Mouse (Mus musculus) lung, embryonic 15.5 days (tissue): ENCODE results near the gene Nfya. TPM values are rescaled to one million over a fixed set of nuclear protein-coding genes. Genes with fewer than 3 reads are reported as not detected.
A peak's percentile ranks its signal among the peaks of the same experiment; 100 is the strongest.

Experiments used
- ATAC-seq: fragments of 200-750 bp; cut with Nextera tagmentation; 2 replicates; pipeline ENCODE4 v1.8.0; 2017; ENCODE audit warnings: moderate number of reproducible peaks, borderline replicate concordance; ENCODE audit not compliant: low FRiP score, low TSS enrichment; ENCODE audit errors: extremely low read depth
- H3K27ac ChIP-seq: fragments of 300-500 bp; sonication (generic); 2 replicates; pipeline ENCODE4 v1.5.1; 2015; ENCODE audit warnings: moderate library complexity, mild to moderate bottlenecking, inconsistent platforms
- H3K27me3 ChIP-seq: fragments of 300-500 bp; sonication (generic); 2 replicates; pipeline ENCODE4 v1.6.1; 2015; ENCODE audit warnings: inconsistent platforms
- H3K36me3 ChIP-seq: fragments of 300-500 bp; sonication (generic); 2 replicates; pipeline ENCODE4 v1.6.1; 2015; ENCODE audit warnings: inconsistent platforms
- H3K4me1 ChIP-seq: fragments of 300-500 bp; sonication (generic); 2 replicates; pipeline ENCODE4 v1.6.1; 2015; ENCODE audit warnings: inconsistent platforms
- H3K4me2 ChIP-seq: fragments of 300-500 bp; sonication (generic); 2 replicates; pipeline ENCODE4 v1.6.1; 2015; ENCODE audit warnings: inconsistent platforms, mild to moderate bottlenecking, moderate library complexity
- H3K4me3 ChIP-seq: fragments of 300-500 bp; sonication (generic); 2 replicates; pipeline ENCODE4 v1.5.1; 2015; ENCODE audit warnings: mild to moderate bottlenecking, inconsistent platforms
- H3K9ac ChIP-seq: fragments of 300-500 bp; sonication (generic); 2 replicates; pipeline ENCODE4 v1.6.1; 2015; ENCODE audit warnings: inconsistent platforms
- H3K9me3 ChIP-seq: fragments of 300-500 bp; sonication (generic); 2 replicates; pipeline ENCODE4 v1.6.1; 2016; ENCODE audit warnings: inconsistent platforms
- WGBS: fragments of 180-500 bp; shearing (Covaris S2); methylation state at CpG from one replicate; pipeline ENCODE4 v1.1.7; 2015; 5-methylcytosine and 5-hydroxymethylcytosine counted together
- polyA plus RNA-seq: library from polyadenylated mRNA; unstranded; fragments of >200 nt; fragmentation: Nextera tagmentation; extraction: Ambion mirVana; gene quantifications from 2 replicates; pipeline ENCODE4 v1.2.1, GENCODE M21; 2015

Nfya gene
- polyA plus RNA-seq, 1 experiment from 2014 or later = 19.9 TPM

- no peaks in the 10 kb centered on the region for H3K9me3 ChIP-seq
- H3K27ac ChIP-seq = peak overlapping the region; percentile 98
- peak overlapping the region; percentile 76 for H3K9ac ChIP-seq
- peak overlapping the region; percentile 77 for H3K4me2 ChIP-seq
- ATAC-seq = peak; percentile 1
- H3K36me3 ChIP-seq = peaks cover 23% of the 10 kb centered on the region
- under 1% methylated on average over 13 of the region's 13 CpGs for WGBS
- H3K4me3 ChIP-seq = peak overlapping the region; percentile 93
- H3K4me1 ChIP-seq = peaks cover 27% of the 10 kb centered on the region
- no peaks in the 10 kb centered on the region for H3K27me3 ChIP-seq
Observed at GRCm38 (mm10) chr17:48410299-48410785, 636 bp upstream of the Nfya start.

- H3K9me3 ChIP-seq = no peaks in the 10 kb centered on the region
- under 1% methylated on average over 45 of the region's 47 CpGs for WGBS
- peak overlapping the region; percentile 93 for H3K4me3 ChIP-seq
- peak overlapping the region; percentile 77 for H3K4me2 ChIP-seq
- peak overlapping the region; percentile 100 for H3K27ac ChIP-seq
- peak; percentile 36 for ATAC-seq
- peak overlapping the region; percentile 98 for H3K9ac ChIP-seq
- no peaks in the 10 kb centered on the region for H3K27me3 ChIP-seq
- peaks cover 27% of the 10 kb centered on the region for H3K4me1 ChIP-seq
- H3K36me3 ChIP-seq = peaks cover 10% of the 10 kb centered on the region; the same call in 1 of the 2 replicates
Observed at GRCm38 (mm10) chr17:48408526-48409291, 997 bp downstream of the Nfya start.

GRCm38 (mm10) chr17:48407910-48408525, 1.7 kb downstream of the Nfya start:
- H3K27me3 ChIP-seq = no peaks in the 10 kb centered on the region
- peak overlapping the region; percentile 77 for H3K4me2 ChIP-seq
- no peaks in the 10 kb centered on the region for H3K9me3 ChIP-seq
- H3K36me3 ChIP-seq = peaks cover 6% of the 10 kb centered on the region; the same call in 1 of the 2 replicates
- no peak for ATAC-seq
- H3K4me1 ChIP-seq = peaks cover 27% of the 10 kb centered on the region
- H3K9ac ChIP-seq = peak overlapping the region; percentile 98
- peak overlapping the region; percentile 100 for H3K27ac ChIP-seq
- 3% methylated on average over 8 of the region's 8 CpGs for WGBS
- H3K4me3 ChIP-seq = peak overlapping the region; percentile 93

- no peaks in the 10 kb centered on the region for H3K27me3 ChIP-seq
- peaks cover 27% of the 10 kb centered on the region for H3K4me1 ChIP-seq
- 75% methylated on average over 4 of the region's 4 CpGs for WGBS
- no peak overlapping the region for H3K4me3 ChIP-seq
- H3K9me3 ChIP-seq = no peaks in the 10 kb centered on the region
- peak overlapping the region; percentile 77 for H3K4me2 ChIP-seq
- H3K27ac ChIP-seq = 0 out of 2 replicates have a peak overlapping the region, but pooled peaks have one; percentile 14
- H3K9ac ChIP-seq = no peak overlapping the region
- no peaks in the 10 kb centered on the region for H3K36me3 ChIP-seq
- no peak for ATAC-seq
Observed at GRCm38 (mm10) chr17:48407154-48407553, 2.6 kb downstream of the Nfya start.

GRCm38 (mm10) chr17:48404706-48405105, 5.0 kb downstream of the Nfya start:
- H3K4me2 ChIP-seq = no peak overlapping the region
- ATAC-seq = no peak
- 64% methylated on average over 1 of the region's 1 CpGs for WGBS
- no peak overlapping the region for H3K4me3 ChIP-seq
- peaks cover 15% of the 10 kb centered on the region for H3K4me1 ChIP-seq
- H3K9ac ChIP-seq = no peak overlapping the region
- H3K27me3 ChIP-seq = no peaks in the 10 kb centered on the region
- no peak overlapping the region for H3K27ac ChIP-seq
- H3K36me3 ChIP-seq = peaks cover 8% of the 10 kb centered on the region
- no peaks in the 10 kb centered on the region for H3K9me3 ChIP-seq

GRCm38 (mm10) chr17:48403848-48404247, 5.9 kb downstream of the Nfya start:
- H3K4me2 ChIP-seq = no peak overlapping the region
- no peak for ATAC-seq

GRCm38 (mm10) chr17:48402751-48403150, 7.0 kb downstream of the Nfya start:
- ATAC-seq = no peak
- Histone ChIP-seq H3K4me3 (no peak overlapping the region), H3K4me2 (no peak overlapping the region), H3K9me3 (no peaks in the 10 kb centered on the region), H3K4me1 (peaks cover 8% of the 10 kb centered on the region), H3K36me3 (peaks cover 24% of the 10 kb centered on the region), H3K9ac (no peak overlapping the region), H3K27me3 (no peaks in the 10 kb centered on the region), H3K27ac (no peak overlapping the region)
- WGBS = 87% methylated on average over 3 of the region's 3 CpGs

More at GRCm38 (mm10) chr17:48403848-48404247, 5.9 kb downstream of the Nfya start:
- Histone ChIP-seq H3K4me3 (no peak overlapping the region), H3K36me3 (peaks cover 17% of the 10 kb centered on the region), H3K27me3 (no peaks in the 10 kb centered on the region), H3K4me1 (peaks cover 15% of the 10 kb centered on the region), H3K27ac (no peak overlapping the region), H3K9ac (no peak overlapping the region), H3K9me3 (no peaks in the 10 kb centered on the region)
- WGBS = 77% methylated on average over 2 of the region's 2 CpGs

GRCm38 (mm10) chr17:48401710-48402109, 8.0 kb downstream of the Nfya start:
- H3K27ac ChIP-seq = no peak overlapping the region
- H3K4me1 ChIP-seq = no peaks in the 10 kb centered on the region
- 87% methylated on average over 4 of the region's 4 CpGs for WGBS
- peaks cover 30% of the 10 kb centered on the region for H3K36me3 ChIP-seq
- H3K27me3 ChIP-seq = no peaks in the 10 kb centered on the region
- no peak overlapping the region for H3K9ac ChIP-seq
- no peak for ATAC-seq
- H3K4me3 ChIP-seq = no peak overlapping the region
- no peak overlapping the region for H3K4me2 ChIP-seq
- H3K9me3 ChIP-seq = no peaks in the 10 kb centered on the region

- Histone ChIP-seq H3K4me1 (no peaks in the 10 kb centered on the region), H3K4me2 (no peak overlapping the region), H3K27me3 (no peaks in the 10 kb centered on the region), H3K9ac (no peak overlapping the region), H3K9me3 (no peaks in the 10 kb centered on the region), H3K36me3 (peaks cover 90% of the 10 kb centered on the region), H3K4me3 (no peak overlapping the region), H3K27ac (no peak overlapping the region)
- ATAC-seq = no peak
- 90% methylated on average over 3 of the region's 3 CpGs for WGBS
Observed at GRCm38 (mm10) chr17:48392616-48393015, 17.1 kb downstream of the Nfya start.

GRCm38 (mm10) chr17:48391446-48391845, 18.3 kb downstream of the Nfya start:
- no peak overlapping the region for H3K4me3 ChIP-seq
- H3K27me3 ChIP-seq = no peaks in the 10 kb centered on the region
- 79% methylated on average over 5 of the region's 5 CpGs for WGBS
- no peaks in the 10 kb centered on the region for H3K9me3 ChIP-seq
- H3K36me3 ChIP-seq = peaks cover 95% of the 10 kb centered on the region
- H3K4me1 ChIP-seq = no peaks in the 10 kb centered on the region
- H3K4me2 ChIP-seq = no peak overlapping the region
- ATAC-seq = no peak
- H3K27ac ChIP-seq = no peak overlapping the region
- no peak overlapping the region for H3K9ac ChIP-seq

- Histone ChIP-seq H3K36me3 (peaks cover 89% of the 10 kb centered on the region), H3K27ac (no peak overlapping the region), H3K27me3 (no peaks in the 10 kb centered on the region), H3K4me1 (no peaks in the 10 kb centered on the region), H3K9ac (no peak overlapping the region), H3K4me3 (no peak overlapping the region), H3K9me3 (no peaks in the 10 kb centered on the region), H3K4me2 (no peak overlapping the region)
- no peak for ATAC-seq
- 88% methylated on average over 5 of the region's 5 CpGs for WGBS
Observed at GRCm38 (mm10) chr17:48389442-48389841, 20.3 kb downstream of the Nfya start.

- no peaks in the 10 kb centered on the region for H3K9me3 ChIP-seq
- H3K9ac ChIP-seq = no peak overlapping the region
- 86% methylated on average over 2 of the region's 2 CpGs for WGBS
- no peak overlapping the region for H3K27ac ChIP-seq
- no peak overlapping the region for H3K4me2 ChIP-seq
- no peaks in the 10 kb centered on the region for H3K27me3 ChIP-seq
- H3K4me3 ChIP-seq = no peak overlapping the region
- no peak for ATAC-seq
- H3K4me1 ChIP-seq = no peaks in the 10 kb centered on the region
- H3K36me3 ChIP-seq = peaks cover 82% of the 10 kb centered on the region
Observed at GRCm38 (mm10) chr17:48388666-48389065, 21.0 kb downstream of the Nfya start.
